Mouse (Mus musculus) bone marrow macrophage, adult 2 months (primary cell): ENCODE results near the gene Pcdh9.

Experiments
- CTCF ChIP-seq: IDR thresholded peaks from 2 replicates; pipeline ENCODE4 v1.5.1; 2012; ENCODE audit warnings: low read depth, mild to moderate bottlenecking, low read length, moderate library complexity
- POLR2A ChIP-seq: IDR thresholded peaks from 2 replicates; pipeline ENCODE4 v1.6.1; 2012; ENCODE audit warnings: mild to moderate bottlenecking, low read depth, low read length, borderline replicate concordance

DNA sequence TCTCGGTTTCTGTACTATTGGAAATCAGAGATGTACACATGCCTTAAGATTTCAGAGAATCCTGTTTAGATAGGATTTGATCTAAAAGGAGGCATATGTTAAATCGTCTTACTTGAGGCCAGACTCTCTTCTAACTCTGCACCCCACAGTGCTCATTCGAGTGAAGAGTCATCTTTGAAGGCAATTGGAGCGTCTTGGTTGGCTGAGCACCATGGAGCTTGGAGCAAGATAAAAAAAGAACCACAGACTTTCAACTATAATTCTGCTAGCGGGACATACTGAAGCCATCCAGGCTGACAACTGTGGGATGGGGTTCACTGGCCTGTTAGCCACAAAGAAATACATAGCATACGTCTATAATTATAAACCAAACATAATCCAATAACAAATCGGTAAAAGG, 541.3 kb downstream of the Pcdh9 start:
- TF ChIP-seq CTCF = no peak
- TF ChIP-seq POLR2A = no peak
